Mouse (Mus musculus) forebrain, embryonic 14.5 days (tissue): ENCODE data around the gene Fam214b. TPM values are rescaled to one million over a fixed set of nuclear protein-coding genes. Genes with fewer than 3 reads are reported as not detected.

Experiments used
- ATAC-seq: fragments of 200-750 bp; cut with Nextera tagmentation; 2 replicates; pipeline ENCODE4 v1.8.0; 2017; ENCODE audit warnings: mild to moderate bottlenecking, moderate library complexity
- DNase-seq: peaks from one replicate; pipeline ENCODE4 v3.0.0-alpha.2; 2015; ENCODE audit warnings: low spot score
- H3K27ac ChIP-seq: fragments of 300-500 bp; sonication (generic); 2 replicates; pipeline ENCODE4 v1.5.1; 2014; ENCODE audit warnings: low read depth, mild to moderate bottlenecking, control low read depth, low read length, moderate library complexity
- H3K27me3 ChIP-seq: fragments of 300-500 bp; sonication (generic); replicated peaks from 2 replicates; pipeline ENCODE4 v1.6.1; 2014; ENCODE audit warnings: low read length, control low read depth, mixed read lengths; ENCODE audit not compliant: control insufficient read depth, insufficient read depth
- H3K36me3 ChIP-seq: fragments of 300-500 bp; sonication (generic); 2 replicates; pipeline ENCODE4 v1.6.1; 2014; ENCODE audit warnings: low read length, control low read depth; ENCODE audit not compliant: control insufficient read depth, insufficient read depth
- H3K4me1 ChIP-seq: fragments of 300-500 bp; sonication (generic); 2 replicates; pipeline ENCODE4 v1.6.1; 2014; ENCODE audit warnings: antibody characterized with exemption, low read length, control low read depth; ENCODE audit not compliant: control insufficient read depth, insufficient read depth
- H3K4me2 ChIP-seq: fragments of 300-500 bp; sonication (generic); 2 replicates; pipeline ENCODE4 v1.6.1; 2014; ENCODE audit warnings: mild to moderate bottlenecking, control low read depth, low read length
- H3K4me3 ChIP-seq: fragments of 300-500 bp; sonication (generic); 2 replicates; pipeline ENCODE4 v1.5.1; 2014; ENCODE audit warnings: low read depth, low read length, control low read depth
- H3K9ac ChIP-seq: fragments of 300-500 bp; sonication (generic); 2 replicates; pipeline ENCODE4 v1.6.1; 2014; ENCODE audit warnings: mild to moderate bottlenecking, low read length, control low read depth, moderate library complexity
- H3K9me3 ChIP-seq: fragments of 300-500 bp; sonication (generic); replicated peaks from 2 replicates; pipeline ENCODE4 v1.6.1; 2016; ENCODE audit warnings: low read length, control low read depth, mixed read lengths; ENCODE audit not compliant: control insufficient read depth
- WGBS: fragments of 180-500 bp; shearing (Covaris S2); extraction: QIAGEN DNeasy Blood & Tissue Kit; methylation state at CpG from one replicate; pipeline ENCODE4 v1.1.7; 2014; 5-methylcytosine and 5-hydroxymethylcytosine counted together
- polyA plus RNA-seq: library from polyadenylated mRNA; unstranded; fragments of >200 nt; fragmentation: Nextera tagmentation; extraction: Ambion mirVana; gene quantifications from 2 replicates; pipeline ENCODE4 v1.2.1, GENCODE M21; 2014

The Fam214b gene
- polyA plus RNA-seq, 1 experiment from 2014 or later, result 19.3 TPM

- under 1% methylated on average over 80 of the region's 90 CpGs for WGBS
- H3K9me3 ChIP-seq, result no peaks in the 10 kb centered on the region
- H3K4me1 ChIP-seq, result peaks cover 5% of the 10 kb centered on the region
- no peaks in the 10 kb centered on the region for H3K36me3 ChIP-seq
- H3K9ac ChIP-seq, result peak within 1 kb of the TSS; percentile 83
- peak within 1 kb of the TSS; percentile 83 for H3K27ac ChIP-seq
- peak; percentile 99 for ATAC-seq
- no peaks in the 10 kb centered on the region for H3K27me3 ChIP-seq
- peak; percentile 97 for DNase-seq
- H3K4me3 ChIP-seq, result peak within 1 kb of the TSS; percentile 81
- H3K4me2 ChIP-seq, result peak within 1 kb of the TSS; percentile 71
These were observed 13.0 kb upstream of the Fam214b start, which contains the start of gene Unc13b for GRCm38 (mm10) chr4:43058753-43059654. Gene Unc13b, plus strand, starts transcription at chr4:43058953.

GRCm38 (mm10) chr4:43058392-43058752, 12.4 kb upstream of the Fam214b start:
- DNase-seq, result no peak
- no peak overlapping the region for H3K9ac ChIP-seq
- 17% methylated on average over 8 of the region's 8 CpGs for WGBS
- H3K4me2 ChIP-seq, result peak overlapping the region; percentile 71
- peak; percentile 49 for ATAC-seq
- H3K36me3 ChIP-seq, result no peaks in the 10 kb centered on the region
- no peaks in the 10 kb centered on the region for H3K9me3 ChIP-seq
- H3K27ac ChIP-seq, result peak overlapping the region; percentile 27; the same call in 1 of the 2 replicates
- no peaks in the 10 kb centered on the region for H3K27me3 ChIP-seq
- peak overlapping the region; percentile 81 for H3K4me3 ChIP-seq
- H3K4me1 ChIP-seq, result peaks cover 5% of the 10 kb centered on the region

DNA sequence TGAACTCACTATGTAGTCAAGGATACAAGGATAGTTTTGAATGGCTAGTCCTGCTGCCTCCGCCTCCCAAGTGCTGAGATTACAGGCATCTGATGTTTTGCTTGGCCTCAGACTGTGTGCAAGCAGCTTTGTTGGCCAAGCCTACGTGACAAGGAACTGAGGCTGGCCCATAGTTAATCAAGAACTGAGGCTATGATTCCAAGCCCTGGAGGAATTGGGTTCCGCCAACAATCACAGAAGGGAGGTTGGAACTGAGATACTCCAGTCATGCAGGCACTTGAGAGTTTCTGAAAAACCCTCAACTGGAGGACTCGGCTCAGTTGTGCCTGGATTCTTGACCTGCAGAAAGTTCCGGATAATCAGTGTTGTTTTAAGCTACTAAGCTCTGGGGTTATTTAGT, 11.6 kb upstream of the Fam214b start:
- Histone ChIP-seq H3K4me1 (peaks cover 5% of the 10 kb centered on the region), H3K27ac (no peak overlapping the region), H3K36me3 (no peaks in the 10 kb centered on the region), H3K4me2 (no peak overlapping the region), H3K27me3 (no peaks in the 10 kb centered on the region), H3K9ac (no peak overlapping the region), H3K4me3 (no peak overlapping the region), H3K9me3 (no peaks in the 10 kb centered on the region)
- no peak for ATAC-seq
- 96% methylated on average over 5 of the region's 5 CpGs for WGBS
- DNase-seq, result no peak

GRCm38 (mm10) chr4:43052627-43053026, 6.6 kb upstream of the Fam214b start:
- H3K27ac ChIP-seq, result no peak overlapping the region
- peak; percentile 90 for DNase-seq

GRCm38 (mm10) chr4:43047231-43047630, 1.2 kb upstream of the Fam214b start:
- Histone ChIP-seq H3K4me1 (peaks cover 12% of the 10 kb centered on the region), H3K36me3 (no peaks in the 10 kb centered on the region), H3K4me3 (no peak overlapping the region), H3K4me2 (peak overlapping the region; percentile 77; the same call in 1 of the 2 replicates), H3K27me3 (no peaks in the 10 kb centered on the region), H3K27ac (no peak overlapping the region), H3K9ac (no peak overlapping the region), H3K9me3 (no peaks in the 10 kb centered on the region)
- WGBS, result 7% methylated on average over 5 of the region's 5 CpGs
- ATAC-seq (no peak), DNase-seq (peak; percentile 96)

More at GRCm38 (mm10) chr4:43052627-43053026, 6.6 kb upstream of the Fam214b start:
- Histone ChIP-seq H3K4me1 (no peaks in the 10 kb centered on the region), H3K27me3 (no peaks in the 10 kb centered on the region), H3K9me3 (no peaks in the 10 kb centered on the region), H3K36me3 (no peaks in the 10 kb centered on the region), H3K4me3 (no peak overlapping the region), H3K9ac (no peak overlapping the region), H3K4me2 (no peak overlapping the region)
- ATAC-seq, result 0 out of 2 replicates have a peak, but pooled peaks have one; percentile 37
- WGBS, result 8% methylated on average over 4 of the region's 4 CpGs

- DNase-seq, result no peak
- WGBS, result 55% methylated on average over 5 of the region's 5 CpGs
- no peak for ATAC-seq
- Histone ChIP-seq H3K27me3 (no peaks in the 10 kb centered on the region), H3K36me3 (no peaks in the 10 kb centered on the region), H3K4me3 (peak overlapping the region; percentile 50), H3K4me2 (peak overlapping the region; percentile 77; the same call in 1 of the 2 replicates), H3K4me1 (peaks cover 12% of the 10 kb centered on the region), H3K27ac (no peak overlapping the region; the same call in 1 of the 2 replicates), H3K9ac (no peak overlapping the region; the same call in 1 of the 2 replicates), H3K9me3 (no peaks in the 10 kb centered on the region)
These were observed 587 bp upstream of the Fam214b start for GRCm38 (mm10) chr4:43046607-43047006.

- peak overlapping the region; percentile 50 for H3K4me3 ChIP-seq
- peaks cover 19% of the 10 kb centered on the region for H3K4me1 ChIP-seq
- no peak; the same call in 1 of the 2 replicates for ATAC-seq
- H3K36me3 ChIP-seq, result no peaks in the 10 kb centered on the region
- no peaks in the 10 kb centered on the region for H3K9me3 ChIP-seq
- H3K27ac ChIP-seq, result peak overlapping the region; percentile 96
- WGBS, result 2% methylated on average over 13 of the region's 13 CpGs
- H3K27me3 ChIP-seq, result no peaks in the 10 kb centered on the region
- H3K9ac ChIP-seq, result peak overlapping the region; percentile 63
- DNase-seq, result no peak
- peak overlapping the region; percentile 77 for H3K4me2 ChIP-seq
These were observed 748 bp downstream of the Fam214b start for GRCm38 (mm10) chr4:43045285-43045658.

GRCm38 (mm10) chr4:43044673-43045072, 1.3 kb downstream of the Fam214b start:
- peak overlapping the region; percentile 50 for H3K4me3 ChIP-seq
- 3% methylated on average over 4 of the region's 4 CpGs for WGBS
- DNase-seq (no peak), ATAC-seq (no peak)
- H3K9ac ChIP-seq, result peak overlapping the region; percentile 63
- no peaks in the 10 kb centered on the region for H3K9me3 ChIP-seq
- H3K27ac ChIP-seq, result peak overlapping the region; percentile 96
- no peaks in the 10 kb centered on the region for H3K36me3 ChIP-seq
- H3K4me2 ChIP-seq, result peak overlapping the region; percentile 77
- peaks cover 19% of the 10 kb centered on the region for H3K4me1 ChIP-seq
- no peaks in the 10 kb centered on the region for H3K27me3 ChIP-seq
